Mouse (Mus musculus) neural tube, embryonic 11.5 days (tissue): ENCODE measurements at regions not wholly inside any gene's neighbourhood (a gene's known extent, or its start where the extent isn't known, plus 50 kb on each side); places are given as distances from the start of the nearest gene placed in this dataset.

Experiments
- ATAC-seq: fragments of 200-750 bp; cut with Nextera tagmentation; 2 replicates; pipeline ENCODE4 v1.8.0; 2017; ENCODE audit warnings: moderate number of reproducible peaks, mild to moderate bottlenecking, moderate TSS enrichment, moderate library complexity; ENCODE audit not compliant: insufficient read depth, low FRiP score, low TSS enrichment
- DNase-seq: peaks from one replicate; pipeline ENCODE4 v3.0.0-alpha.2; 2015; ENCODE audit warnings: low spot score
- H3K27ac ChIP-seq: fragments of 300-500 bp; sonication (generic); 2 replicates; pipeline ENCODE4 v1.5.1; 2014; ENCODE audit warnings: low read depth, mild to moderate bottlenecking, low read length
- H3K27me3 ChIP-seq: fragments of 300-500 bp; sonication (generic); 2 replicates; pipeline ENCODE4 v1.6.1; 2014; ENCODE audit warnings: mild to moderate bottlenecking, low read length, mixed read lengths; ENCODE audit not compliant: control insufficient read depth, insufficient read depth
- H3K36me3 ChIP-seq: fragments of 300-500 bp; sonication (generic); 2 replicates; pipeline ENCODE4 v1.6.1; 2014; ENCODE audit warnings: mild to moderate bottlenecking, low read length, moderate library complexity, mixed read lengths; ENCODE audit not compliant: control insufficient read depth, insufficient read depth
- H3K4me1 ChIP-seq: fragments of 300-500 bp; sonication (generic); 2 replicates; pipeline ENCODE4 v1.6.1; 2014; ENCODE audit warnings: low read length, mixed read lengths; ENCODE audit not compliant: control insufficient read depth, insufficient read depth
- H3K4me2 ChIP-seq: fragments of 300-500 bp; sonication (generic); 2 replicates; pipeline ENCODE4 v1.6.1; 2014; ENCODE audit warnings: low read depth, mild to moderate bottlenecking, moderate library complexity
- H3K4me3 ChIP-seq: fragments of 300-500 bp; sonication (generic); 2 replicates; pipeline ENCODE4 v1.5.1; 2014; ENCODE audit warnings: low read depth, low read length
- H3K9ac ChIP-seq: fragments of 300-500 bp; sonication (generic); 2 replicates; pipeline ENCODE4 v1.6.1; 2014; ENCODE audit warnings: mild to moderate bottlenecking, low read length
- H3K9me3 ChIP-seq: fragments of 300-500 bp; sonication (generic); 2 replicates; pipeline ENCODE4 v1.6.1; 2016; ENCODE audit warnings: low read length; ENCODE audit not compliant: control insufficient read depth
- WGBS: fragments of 180-500 bp; shearing (Covaris S2); extraction: QIAGEN DNeasy Blood & Tissue Kit; methylation state at CpG from one replicate; pipeline ENCODE4 v1.1.7; 2014; 5-methylcytosine and 5-hydroxymethylcytosine counted together

DNA sequence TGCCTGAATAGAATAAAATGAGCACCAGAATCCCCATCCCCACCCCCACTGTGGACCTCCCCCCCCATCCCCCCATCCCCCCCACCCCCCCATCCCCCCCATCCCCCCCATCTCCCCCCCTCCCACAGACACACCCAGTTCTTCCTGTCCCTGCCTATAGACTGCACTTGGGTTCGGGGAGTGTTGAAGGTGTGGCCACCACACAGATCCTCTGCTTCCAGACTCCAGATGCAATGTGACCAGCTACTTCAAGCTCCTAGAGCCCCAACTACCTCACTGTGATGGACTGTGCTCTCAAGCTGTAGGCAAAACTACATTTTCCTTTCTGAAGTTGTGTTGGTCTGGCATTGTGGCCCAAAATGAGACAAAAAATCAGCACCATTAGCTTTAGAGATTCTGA is 138.3 kb upstream of the Rybp start:
- H3K4me3 ChIP-seq: no peak overlapping the region
- H3K27me3 ChIP-seq: 0 out of 2 replicates have a peak, but pooled peaks cover 2% of the 10 kb centered on the region
- WGBS: 92% methylated on average over 1 of the region's 1 CpGs
- H3K36me3 ChIP-seq: no peaks in the 10 kb centered on the region
- peaks cover 5% of the 10 kb centered on the region; the same call in 1 of the 2 replicates for H3K4me1 ChIP-seq
- H3K27ac ChIP-seq: no peak overlapping the region
- H3K9me3 ChIP-seq: no peaks in the 10 kb centered on the region
- H3K4me2 ChIP-seq: no peak overlapping the region
- ATAC-seq: no peak
- DNase-seq: no peak
- H3K9ac ChIP-seq: no peak overlapping the region

DNA sequence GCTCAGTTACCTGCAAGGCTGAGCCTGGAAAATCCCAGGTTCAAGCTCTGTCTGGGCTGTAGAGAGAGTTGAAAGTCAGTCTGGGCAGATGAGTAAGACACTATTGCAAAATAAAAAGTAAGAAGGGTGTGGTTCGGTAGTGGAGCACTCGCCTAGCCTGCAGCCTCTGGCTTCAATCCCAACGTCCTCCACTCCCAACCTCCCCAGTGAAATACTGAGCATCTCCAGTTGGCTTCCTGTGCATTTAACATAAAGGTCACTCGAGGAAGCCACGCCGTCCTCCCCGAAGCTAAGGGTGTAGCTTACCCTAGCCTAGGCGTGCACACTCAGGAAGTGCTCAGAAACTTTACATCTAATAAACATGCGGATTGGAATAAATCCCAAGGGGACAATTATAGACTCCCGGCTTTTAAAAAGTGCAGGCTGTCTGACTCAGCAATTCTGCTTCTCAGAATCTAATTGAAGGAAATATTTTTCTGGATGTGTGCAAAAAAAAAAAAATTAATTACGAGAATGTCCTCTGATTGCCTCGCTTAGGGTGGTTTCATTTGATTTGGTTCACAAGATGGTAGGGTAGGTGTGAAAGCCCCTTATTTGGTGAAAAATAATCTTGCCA is 137.6 kb upstream of the Rybp start:
- Histone ChIP-seq H3K27ac (no peak overlapping the region), H3K4me2 (no peak overlapping the region), H3K9me3 (no peaks in the 10 kb centered on the region), H3K4me1 (peaks cover 5% of the 10 kb centered on the region; the same call in 1 of the 2 replicates), H3K9ac (no peak overlapping the region), H3K36me3 (no peaks in the 10 kb centered on the region), H3K4me3 (no peak overlapping the region), H3K27me3 (0 out of 2 replicates have a peak, but pooled peaks cover 2% of the 10 kb centered on the region)
- no peak for DNase-seq
- ATAC-seq: no peak
- 69% methylated on average over 12 of the region's 12 CpGs for WGBS

DNA sequence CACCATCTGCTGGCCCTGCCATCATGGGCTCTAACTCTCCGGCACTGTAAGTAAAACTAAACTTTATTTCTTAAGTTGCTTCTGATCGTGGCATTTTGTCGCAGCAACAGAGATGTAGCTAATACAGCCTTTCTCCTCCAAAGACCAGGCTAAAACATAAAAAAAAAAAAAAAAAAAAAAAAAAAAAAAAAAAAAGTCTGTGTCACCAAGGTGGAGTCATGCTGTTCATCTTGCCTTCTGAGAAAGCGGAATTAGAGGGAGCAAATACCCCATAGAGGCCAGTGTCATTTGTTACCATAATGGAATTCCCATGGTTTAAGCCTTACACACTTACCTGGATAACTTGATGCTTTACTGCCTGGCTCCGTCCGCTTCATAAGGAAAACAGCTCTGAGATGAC is 136.9 kb upstream of the Rybp start:
- no peaks in the 10 kb centered on the region for H3K9me3 ChIP-seq
- H3K36me3 ChIP-seq: no peaks in the 10 kb centered on the region
- no peak for ATAC-seq
- H3K27me3 ChIP-seq: 0 out of 2 replicates have a peak, but pooled peaks cover 2% of the 10 kb centered on the region
- H3K4me2 ChIP-seq: no peak overlapping the region
- no peak for DNase-seq
- WGBS: 95% methylated on average over 6 of the region's 6 CpGs
- peaks cover 5% of the 10 kb centered on the region; the same call in 1 of the 2 replicates for H3K4me1 ChIP-seq
- H3K27ac ChIP-seq: no peak overlapping the region
- no peak overlapping the region for H3K4me3 ChIP-seq
- no peak overlapping the region for H3K9ac ChIP-seq

DNA sequence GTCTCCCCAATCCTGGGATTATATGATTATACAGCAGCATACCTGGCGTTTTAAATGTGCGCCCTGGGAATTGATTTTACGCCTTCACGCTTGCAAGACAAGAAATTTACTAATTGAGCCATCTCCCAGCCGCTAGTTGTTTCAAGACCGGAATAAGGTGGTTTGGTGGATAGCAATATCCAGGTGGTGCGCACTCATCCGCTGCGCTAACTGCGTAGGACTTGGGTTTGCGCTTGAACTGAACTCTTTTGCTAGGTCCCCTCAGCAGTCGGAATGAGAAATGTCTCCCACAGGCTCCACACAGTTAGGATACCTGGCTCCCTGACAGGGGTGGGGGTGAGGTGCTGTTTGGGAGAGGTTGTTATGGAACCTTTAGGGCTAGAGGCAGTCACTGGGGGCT is 136.4 kb upstream of the Rybp start:
- WGBS: 91% methylated on average over 12 of the region's 12 CpGs
- H3K9ac ChIP-seq: no peak overlapping the region
- no peak overlapping the region for H3K4me3 ChIP-seq
- DNase-seq (no peak), ATAC-seq (no peak)
- H3K36me3 ChIP-seq: no peaks in the 10 kb centered on the region
- H3K27me3 ChIP-seq: 0 out of 2 replicates have a peak, but pooled peaks cover under 1% of the 10 kb centered on the region
- H3K4me2 ChIP-seq: no peak overlapping the region
- no peaks in the 10 kb centered on the region for H3K9me3 ChIP-seq
- no peak overlapping the region for H3K27ac ChIP-seq
- peaks cover 5% of the 10 kb centered on the region; the same call in 1 of the 2 replicates for H3K4me1 ChIP-seq

DNA sequence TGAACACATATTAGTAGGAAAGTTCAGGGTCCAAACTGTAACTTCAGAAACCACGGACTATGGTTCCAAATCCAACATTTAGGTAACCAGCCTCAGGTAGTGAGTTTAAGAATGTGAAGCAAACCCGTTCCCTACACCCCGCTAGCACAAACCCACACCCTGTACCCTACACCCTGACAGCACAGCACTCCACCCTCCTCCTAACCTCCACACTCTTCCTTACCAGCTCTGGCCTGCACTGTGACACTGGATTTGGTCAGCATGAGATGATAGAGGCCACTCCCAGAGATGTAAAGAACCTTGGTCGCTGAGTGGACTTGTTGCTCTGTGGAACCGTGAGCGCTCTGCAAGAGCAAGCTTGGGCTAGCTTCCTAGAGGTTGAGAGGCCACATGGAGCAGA is 135.3 kb upstream of the Rybp start:
- H3K9me3 ChIP-seq: no peaks in the 10 kb centered on the region
- DNase-seq (peak; percentile 18), ATAC-seq (no peak)
- 0 out of 2 replicates have a peak, but pooled peaks cover 2% of the 10 kb centered on the region for H3K27me3 ChIP-seq
- no peak overlapping the region for H3K9ac ChIP-seq
- no peak overlapping the region for H3K27ac ChIP-seq
- H3K4me2 ChIP-seq: no peak overlapping the region
- peaks cover 5% of the 10 kb centered on the region; the same call in 1 of the 2 replicates for H3K4me1 ChIP-seq
- no peaks in the 10 kb centered on the region for H3K36me3 ChIP-seq
- no peak overlapping the region for H3K4me3 ChIP-seq
- WGBS: 81% methylated on average over 6 of the region's 6 CpGs

DNA sequence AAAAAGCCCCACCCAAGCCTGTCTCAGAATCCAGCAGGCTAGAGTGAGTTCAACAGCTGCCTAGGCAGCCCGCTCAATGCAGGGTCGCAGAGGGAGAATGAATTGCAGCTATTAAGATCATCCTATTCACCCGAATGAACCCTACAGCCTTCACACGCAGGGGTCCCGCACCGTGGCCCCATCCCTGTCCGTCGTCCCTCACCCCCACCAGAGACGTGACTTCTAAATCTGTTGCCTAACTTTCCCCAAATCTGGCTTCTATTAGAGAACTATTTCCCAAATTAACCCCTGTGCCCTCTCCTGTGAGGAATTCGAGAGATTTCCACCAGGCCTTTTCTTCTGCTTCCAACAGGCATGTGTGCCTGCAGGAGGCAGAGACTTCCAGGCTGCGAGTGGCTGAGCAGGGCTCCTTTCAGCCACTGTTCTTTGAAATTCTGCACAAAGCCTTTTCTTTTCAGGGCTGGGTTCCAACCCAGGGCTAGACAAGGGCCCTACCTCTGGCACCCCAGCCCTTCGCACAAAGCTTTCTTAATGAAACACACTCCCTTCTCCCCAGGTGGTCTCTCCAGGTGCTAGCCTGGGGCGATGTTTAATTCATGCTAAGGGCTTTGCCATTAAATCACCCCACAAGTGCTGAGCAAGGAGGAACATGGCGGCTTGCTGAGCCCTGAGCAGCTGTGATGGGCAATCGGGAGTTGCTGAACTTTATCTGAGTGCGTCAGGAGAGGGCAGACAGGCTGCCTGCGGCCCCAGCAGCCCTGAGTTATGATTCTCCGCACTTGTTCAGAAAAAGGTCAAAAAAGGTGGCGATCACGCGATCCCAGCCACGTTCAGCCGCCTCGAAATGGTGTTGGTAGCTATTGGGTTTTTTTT is 134.7 kb upstream of the Rybp start:
- Histone ChIP-seq H3K9me3 (no peaks in the 10 kb centered on the region), H3K9ac (no peak overlapping the region), H3K4me2 (no peak overlapping the region), H3K27ac (peak overlapping the region; percentile 15; the same call in 1 of the 2 replicates), H3K4me1 (peaks cover 5% of the 10 kb centered on the region; the same call in 1 of the 2 replicates), H3K36me3 (no peaks in the 10 kb centered on the region), H3K4me3 (no peak overlapping the region), H3K27me3 (0 out of 2 replicates have a peak, but pooled peaks cover 2% of the 10 kb centered on the region)
- peak; percentile 79; the same call in 1 of the 2 replicates for ATAC-seq
- DNase-seq: peak; percentile 60
- WGBS: 2% methylated on average over 24 of the region's 24 CpGs

DNA sequence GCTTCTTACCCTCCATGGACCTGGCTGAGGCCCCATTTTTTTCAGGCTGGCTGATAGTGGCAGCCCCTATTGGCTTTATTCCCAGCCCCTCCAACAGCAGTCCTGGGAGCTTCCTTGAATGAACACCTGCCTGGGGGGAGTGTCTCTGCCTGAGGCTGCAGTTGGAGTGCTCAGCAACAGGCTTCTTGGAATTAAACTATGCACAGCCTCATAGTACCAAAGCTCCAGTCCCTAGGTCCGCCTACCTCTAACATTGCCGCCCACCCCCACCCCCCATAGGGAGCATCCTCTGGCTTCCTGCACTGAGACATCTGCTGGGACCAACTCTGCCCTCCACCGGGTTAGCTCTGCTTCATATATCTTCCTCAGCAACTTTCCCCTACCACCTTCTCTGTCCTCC is 133.3 kb upstream of the Rybp start:
- ATAC-seq (no peak), DNase-seq (no peak)
- Histone ChIP-seq H3K27ac (no peak overlapping the region), H3K4me2 (no peak overlapping the region), H3K36me3 (no peaks in the 10 kb centered on the region), H3K4me1 (peaks cover 5% of the 10 kb centered on the region; the same call in 1 of the 2 replicates), H3K9me3 (no peaks in the 10 kb centered on the region), H3K4me3 (no peak overlapping the region), H3K27me3 (0 out of 2 replicates have a peak, but pooled peaks cover 2% of the 10 kb centered on the region), H3K9ac (no peak overlapping the region)
- 35% methylated on average over 3 of the region's 3 CpGs for WGBS

DNA sequence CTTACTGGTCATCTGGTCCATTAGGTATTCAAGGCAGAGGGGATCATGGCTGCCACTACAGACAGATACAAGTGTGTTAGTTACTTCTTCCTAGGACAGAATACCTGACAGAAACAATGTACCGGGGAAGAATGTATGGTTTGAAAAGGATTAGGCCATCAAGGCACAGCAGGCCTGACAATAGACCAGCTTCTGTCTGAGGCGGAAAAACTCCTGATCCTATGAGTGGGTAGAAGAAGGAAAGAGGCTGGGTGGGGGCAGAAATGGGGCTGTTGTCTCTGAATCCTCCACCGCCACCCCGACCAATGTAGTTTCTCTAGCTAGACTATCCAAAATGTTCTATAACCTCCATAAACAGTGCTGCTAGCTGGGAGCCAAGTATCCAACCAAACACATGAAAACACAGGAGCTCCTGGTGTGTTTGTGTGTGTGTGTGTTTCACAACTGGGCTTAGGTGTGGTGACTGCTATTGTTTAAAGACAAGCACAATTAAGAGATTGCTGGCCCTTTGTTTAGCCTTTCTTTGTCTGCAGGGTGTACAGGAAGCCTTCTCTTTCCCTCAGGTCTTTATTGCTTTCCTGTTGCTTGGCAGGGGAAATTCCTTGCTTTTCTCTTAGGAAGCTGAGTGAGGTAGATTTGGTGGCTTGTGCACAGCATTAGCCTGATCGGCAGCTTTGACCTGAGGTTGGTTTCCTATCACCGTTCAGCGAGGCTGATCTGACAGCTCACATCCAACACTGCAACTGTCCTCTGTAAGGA is 132.7 kb upstream of the Rybp start:
- no peak for ATAC-seq
- Histone ChIP-seq H3K27me3 (0 out of 2 replicates have a peak, but pooled peaks cover 2% of the 10 kb centered on the region), H3K4me3 (no peak overlapping the region), H3K9me3 (no peaks in the 10 kb centered on the region), H3K9ac (no peak overlapping the region), H3K36me3 (no peaks in the 10 kb centered on the region), H3K27ac (no peak overlapping the region), H3K4me2 (no peak overlapping the region), H3K4me1 (peaks cover 5% of the 10 kb centered on the region; the same call in 1 of the 2 replicates)
- no peak for DNase-seq
- WGBS: 52% methylated on average over 7 of the region's 7 CpGs
